Mouse (Mus musculus) heart, postnatal 25 days (tissue): ENCODE data around the gene Gm572. TPM values are rescaled to one million over a fixed set of nuclear protein-coding genes. Genes with fewer than 3 reads are reported as not detected.

Experiments
- DNase-seq: peaks from one replicate; pipeline ENCODE4 v3.0.0; 2022; ENCODE audit warnings: low spot score
- intact Hi-C: fragments of 180-260 bp; cut with DNase I; formaldehyde crosslinking; loops from one replicate; pipeline ENCODE4 v1.15.1; 2025
- total RNA-seq, 2 experiments: library from RNA; stranded (reverse); gene quantifications; 2 replicates each; pipeline ENCODE4 v1.2.3; 2021

The Gm572 gene
- total RNA-seq, 2 experiments from 2014 or later, result 4.9 to 5.3 TPM

DNA sequence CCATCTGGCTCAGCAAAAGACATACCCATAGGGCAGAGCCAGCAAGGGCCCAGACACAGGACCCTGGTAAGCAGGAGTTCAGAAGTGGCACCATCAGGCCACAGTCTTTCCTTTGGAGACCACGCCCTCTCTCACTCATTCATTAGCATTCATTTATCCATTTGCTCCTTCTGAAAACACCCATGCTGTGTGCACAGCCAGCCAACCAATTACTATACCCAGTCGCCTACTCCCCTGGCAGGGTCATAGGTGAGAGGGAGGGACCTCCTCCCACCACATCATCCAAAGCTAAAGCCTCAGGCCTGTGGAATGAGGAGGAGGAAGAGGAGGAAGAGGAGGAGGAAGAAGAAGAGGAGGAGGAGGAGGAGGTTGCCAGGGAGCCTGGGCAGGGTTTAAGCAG lies 67.3 kb downstream of the Gm572 start:
- DNase-seq, result no peak
- intact Hi-C loops, result no loop called here

DNA sequence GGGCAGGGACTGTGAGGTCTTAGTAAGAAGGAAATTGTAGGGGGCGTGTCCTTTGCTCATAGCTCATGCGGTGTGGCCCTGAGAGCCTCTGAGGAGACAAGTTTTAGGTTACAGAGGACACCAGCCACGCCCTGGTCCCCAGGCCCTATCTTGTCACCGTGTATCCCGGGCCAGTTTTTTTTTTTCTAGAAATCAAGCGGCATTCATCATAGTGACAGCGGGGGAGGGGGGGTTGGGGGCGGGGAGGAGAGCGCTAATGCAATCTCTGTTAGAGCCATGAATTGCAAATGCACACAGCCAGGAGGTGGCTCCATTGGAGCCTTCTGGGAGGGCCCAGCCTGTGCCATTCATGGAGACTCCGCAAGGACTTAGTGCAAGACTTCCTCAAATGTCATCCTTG lies 68.2 kb downstream of the Gm572 start:
- DNase-seq, result no peak
- intact Hi-C loops, result no loop called here

DNA sequence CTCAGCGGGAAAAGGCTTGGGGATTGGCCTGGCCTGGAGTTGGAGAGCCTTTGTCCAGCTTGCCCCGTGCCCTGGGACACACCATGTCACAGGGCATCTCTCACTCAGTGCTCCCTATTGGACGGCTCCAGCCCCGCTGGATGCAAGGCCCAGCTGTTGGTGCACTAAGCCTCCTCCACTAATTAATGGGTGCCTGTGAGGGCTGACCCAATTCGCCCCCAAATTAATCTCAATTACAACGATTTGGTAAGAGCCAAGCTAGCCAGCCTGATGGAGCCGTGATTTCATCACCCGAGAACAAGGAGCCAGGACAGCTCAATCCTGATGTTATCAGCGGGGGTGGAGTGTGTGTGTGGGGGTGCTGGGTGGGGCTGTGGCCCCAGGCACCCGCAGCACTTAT lies 69.5 kb downstream of the Gm572 start:
- intact Hi-C loops, result no loop called here
- no peak for DNase-seq

DNA sequence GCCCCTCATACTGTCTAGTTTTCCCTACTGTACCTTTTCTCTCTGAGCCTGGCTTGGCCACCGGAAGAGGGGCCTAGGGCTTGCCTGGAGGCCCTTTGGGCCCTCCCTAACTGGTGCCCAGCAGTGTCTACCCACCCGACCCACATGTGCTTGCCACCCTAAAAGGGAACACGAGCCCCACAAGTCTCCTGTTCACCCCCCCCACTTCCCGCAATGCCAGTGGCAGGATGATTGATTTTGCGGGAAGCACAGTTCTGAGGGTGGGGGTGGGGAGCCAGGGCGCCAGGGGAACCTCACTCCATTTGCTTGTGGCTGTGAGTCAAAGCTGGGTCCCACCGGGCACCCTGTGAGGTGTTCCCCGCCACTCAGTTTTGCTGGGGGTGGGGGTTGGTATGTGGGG lies 70.9 kb downstream of the Gm572 start:
- no peak for DNase-seq
- intact Hi-C loops, result no loop called here

DNA sequence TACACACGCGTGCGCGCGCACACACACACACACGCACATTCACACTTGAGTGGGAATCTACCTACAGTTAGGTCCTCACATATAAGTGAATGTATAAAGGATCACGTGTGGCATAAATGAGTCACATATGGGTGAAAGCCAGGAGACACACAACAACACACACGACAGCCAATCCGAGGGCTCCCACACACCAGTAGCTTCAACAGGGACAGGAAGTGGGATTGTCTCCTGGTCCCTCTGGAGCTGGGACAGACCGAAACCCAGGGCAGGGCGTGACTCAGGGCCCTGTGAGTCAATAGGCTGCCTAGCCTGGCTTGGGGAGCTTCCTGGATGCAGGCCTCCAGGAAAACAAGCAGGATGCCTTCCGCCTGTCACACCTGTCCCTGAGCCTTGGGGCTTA lies 71.6 kb downstream of the Gm572 start:
- intact Hi-C loops, result no loop called here
- DNase-seq, result no peak

DNA sequence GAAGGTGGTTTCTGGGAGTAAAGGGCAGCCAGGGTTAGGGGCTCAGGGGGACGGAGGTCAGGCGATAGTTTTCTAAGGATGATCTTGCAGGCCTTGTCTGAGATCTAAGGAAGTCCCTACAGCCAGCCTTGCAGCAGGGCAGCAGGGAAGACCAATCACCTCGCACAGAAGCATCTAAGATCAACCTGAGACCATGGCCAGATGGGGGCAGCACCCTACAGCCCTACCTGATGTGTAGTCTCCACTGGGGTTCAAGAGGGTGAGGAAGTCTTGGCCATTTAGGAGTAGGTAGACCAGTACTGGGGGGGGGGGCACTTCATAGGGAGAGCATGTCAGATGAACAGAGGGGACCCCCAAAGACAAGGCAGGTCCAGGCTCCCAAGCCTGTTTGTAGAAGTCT lies 72.3 kb downstream of the Gm572 start:
- DNase-seq, result no peak
- intact Hi-C loops, result no loop called here

Other genes with a start within 250 kb of the Gm572 start
- gene Ubiad1, start 198.5 kb upstream of the Gm572 start, total RNA-seq, result 10 to 100 TPM; 19.4 to 20.7 TPM
- gene Mtor, start 194.7 kb upstream of the Gm572 start, total RNA-seq, result 10 to 100 TPM; 45.3 to 46.0 TPM
- 1 to 10 TPM; 2.3 to 5.4 TPM for gene Angptl7, start 142.9 kb upstream of the Gm572 start, total RNA-seq
- gene Exosc10, start 84.9 kb upstream of the Gm572 start, total RNA-seq, result 10 to 100 TPM; 42.8 to 44.1 TPM
- 10 to 100 TPM; 16.6 to 16.8 TPM for gene Srm, start 51.8 kb upstream of the Gm572 start, total RNA-seq
- gene Masp2, start 40.8 kb upstream of the Gm572 start, total RNA-seq, result under 1 TPM; 0.20 to 0.73 TPM
- 100 to 1,000 TPM; 123 to 135 TPM for gene Tardbp, start 16.3 kb upstream of the Gm572 start, total RNA-seq
- gene Casz1, start 161.1 kb downstream of the Gm572 start, total RNA-seq, result 10 to 100 TPM; 42.1 to 44.7 TPM